Mouse (Mus musculus): ENCODE data around the gene Acadl.
A peak's percentile ranks its signal among the peaks of the same experiment; 100 is the strongest.

Gene Acadl

GRCm38 (mm10) chr1:66862712-66863511 lies at the start of gene Acadl:
Gene Acadl, minus strand, starts transcription at chr1:66863277.
- peak; percentile 75 to 82 for DNase-seq (ENCODE audit: low spot score in 2 of 2)

DNA sequence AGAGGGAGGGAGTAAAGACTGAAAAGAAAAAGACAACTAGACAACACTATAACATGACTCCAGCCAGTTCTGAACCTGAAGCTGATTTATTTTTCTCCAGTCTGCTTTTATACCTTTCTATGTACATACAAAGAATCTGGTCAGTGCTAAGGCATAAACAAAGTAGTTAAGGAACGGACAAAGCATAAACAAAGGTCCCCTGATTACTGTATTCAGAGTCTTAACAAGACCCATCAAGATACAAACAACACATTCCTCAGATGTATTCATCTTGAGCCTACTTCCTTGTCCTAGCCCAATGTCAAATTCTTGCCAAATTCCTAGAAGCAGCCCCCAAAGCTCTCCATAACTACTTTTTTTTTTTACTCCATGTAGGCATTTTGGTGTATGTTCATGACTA lies 49.2 kb upstream of the Acadl start:
- no peak for DNase-seq (ENCODE audit: low spot score in 2 of 2)

- no peak for DNase-seq (ENCODE audit: low spot score in 2 of 2)
These were observed 39.5 kb upstream of the Acadl start for GRCm38 (mm10) chr1:66902566-66902965.

GRCm38 (mm10) chr1:66900946-66901345 lies 37.9 kb upstream of the Acadl start:
- no peak for DNase-seq (ENCODE audit: low spot score in 2 of 2)

- DNase-seq (ENCODE audit: low spot score in 2 of 2) = no peak
These were observed 35.2 kb upstream of the Acadl start for GRCm38 (mm10) chr1:66898261-66898660.

- no peak for DNase-seq (ENCODE audit: low spot score in 2 of 2)
These were observed 33.5 kb upstream of the Acadl start for GRCm38 (mm10) chr1:66896556-66896955.

DNA sequence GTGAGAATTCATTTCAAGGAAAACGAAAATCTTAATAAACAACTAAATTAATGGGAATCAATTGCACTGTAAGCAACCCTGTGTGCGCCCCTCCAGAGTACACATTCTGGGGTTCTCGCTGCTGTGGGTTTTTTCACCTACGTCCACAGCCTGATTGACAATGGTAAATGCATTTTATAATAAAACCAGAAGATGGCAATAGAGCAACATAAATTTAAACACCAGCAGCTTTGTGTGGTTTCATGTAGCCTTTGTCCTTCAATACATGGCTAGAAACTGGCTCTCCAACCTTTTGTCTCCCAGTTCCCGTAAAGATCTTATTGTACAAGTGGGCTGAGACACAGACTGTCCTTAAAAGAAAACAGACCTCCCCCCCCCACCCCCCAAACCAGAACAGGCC lies 33.0 kb upstream of the Acadl start:
- no peak for DNase-seq (ENCODE audit: low spot score in 2 of 2)

GRCm38 (mm10) chr1:66895837-66896118 lies 32.7 kb upstream of the Acadl start:
- DNase-seq (ENCODE audit: low spot score in 2 of 2) = peak; percentile 3

GRCm38 (mm10) chr1:66895093-66895836 lies 32.2 kb upstream of the Acadl start:
- DNase-seq (ENCODE audit: low spot score in 2 of 2) = no peak

DNA sequence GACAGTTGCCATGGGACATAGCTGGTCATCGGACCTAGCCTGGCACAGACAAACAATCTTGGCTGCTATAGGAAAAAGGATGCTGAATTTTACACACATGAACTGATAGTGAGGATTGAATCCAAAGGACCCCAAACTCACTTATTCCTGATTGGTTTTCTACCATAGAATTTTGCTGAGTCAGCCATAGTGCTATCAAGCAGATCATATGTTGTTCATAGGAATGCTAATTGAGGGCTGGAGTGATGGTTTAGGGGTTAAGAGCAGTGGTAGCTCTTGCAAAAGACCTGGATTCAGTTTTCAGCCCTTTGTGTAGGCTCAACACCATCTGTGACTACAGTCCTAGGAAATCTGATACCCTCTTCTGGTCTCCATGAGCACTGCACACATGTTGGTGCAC lies 24.1 kb upstream of the Acadl start:
- DNase-seq (ENCODE audit: low spot score in 2 of 2) = no peak

DNA sequence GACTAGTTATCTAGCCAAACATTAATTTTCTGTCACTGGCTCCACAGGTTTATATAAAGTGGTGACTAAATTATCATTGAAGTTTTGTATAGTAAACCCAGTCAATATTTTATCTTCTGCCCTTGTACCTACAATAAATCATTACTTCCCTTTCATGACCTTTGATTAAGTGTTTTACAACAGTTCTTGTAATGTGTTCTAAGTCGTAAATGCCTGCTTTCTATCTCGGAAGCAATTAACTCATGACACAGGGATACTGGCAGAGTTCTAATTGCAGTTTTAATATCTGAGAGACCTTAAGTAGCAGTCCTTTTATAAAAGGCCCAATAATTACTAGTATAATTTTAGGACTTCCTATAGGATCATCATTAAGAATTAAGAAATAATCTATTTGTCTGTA lies 17.1 kb upstream of the Acadl start:
- no peak for DNase-seq (ENCODE audit: low spot score in 2 of 2)

DNA sequence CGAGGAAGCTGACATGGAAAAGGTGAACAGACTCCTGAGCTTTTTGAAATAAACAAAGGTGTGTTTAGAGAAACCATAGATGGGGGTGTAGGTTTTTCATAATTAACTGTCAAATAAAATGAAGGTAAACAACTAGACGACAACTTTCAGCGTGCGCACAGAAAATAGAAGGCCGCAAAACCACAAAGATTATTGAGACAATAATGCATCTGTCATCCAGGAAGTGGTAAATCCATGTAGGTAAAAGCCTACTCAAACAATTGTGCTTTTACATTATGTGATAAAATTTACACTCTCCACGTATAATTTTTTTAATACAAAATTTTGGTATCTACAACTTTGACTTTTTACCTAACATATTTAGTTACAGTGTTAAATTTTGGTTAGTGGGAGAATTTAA lies 11.7 kb upstream of the Acadl start:
- no peak for DNase-seq (ENCODE audit: low spot score in 2 of 2)

DNA sequence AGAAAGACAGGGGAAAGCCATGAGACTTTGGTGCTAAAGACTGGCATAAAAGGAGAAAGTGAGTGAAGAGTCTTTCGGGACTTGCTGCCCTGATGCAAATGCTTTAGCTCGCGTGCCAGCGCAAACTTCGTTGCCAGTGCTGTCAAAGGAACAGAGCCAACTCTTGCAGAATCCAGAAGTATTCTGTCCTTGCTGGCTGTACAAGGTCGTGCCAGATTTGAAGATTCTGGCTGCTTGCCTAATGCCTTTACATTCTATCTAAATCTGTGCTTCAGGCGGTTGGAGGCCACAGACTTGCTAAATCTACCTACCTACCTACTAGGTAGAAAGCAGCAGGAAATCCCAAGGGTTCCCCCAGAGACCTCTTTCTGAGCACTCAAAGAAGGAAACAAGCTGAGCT lies 8.5 kb upstream of the Acadl start:
- DNase-seq (ENCODE audit: low spot score in 2 of 2) = no peak

DNA sequence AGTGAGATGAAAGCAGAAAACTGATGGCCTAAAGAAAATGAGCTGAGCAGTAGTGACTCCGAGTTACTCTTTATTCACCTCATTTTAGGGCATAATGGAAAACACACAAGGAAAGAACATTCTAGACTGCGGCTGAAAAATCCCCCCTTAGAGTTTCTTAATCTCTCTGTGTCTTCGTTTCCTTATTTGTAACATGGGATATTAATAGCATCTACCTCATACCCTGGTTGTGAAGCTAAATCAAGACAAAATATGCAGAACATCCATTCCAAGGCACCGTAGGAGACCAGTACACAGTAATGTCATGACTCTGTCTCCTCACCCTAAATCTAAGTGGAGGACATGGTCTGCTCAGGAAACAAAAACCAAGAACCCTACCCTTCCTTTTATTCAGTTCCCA lies 2.6 kb upstream of the Acadl start:
- DNase-seq (ENCODE audit: low spot score in 2 of 2) = no peak

DNA sequence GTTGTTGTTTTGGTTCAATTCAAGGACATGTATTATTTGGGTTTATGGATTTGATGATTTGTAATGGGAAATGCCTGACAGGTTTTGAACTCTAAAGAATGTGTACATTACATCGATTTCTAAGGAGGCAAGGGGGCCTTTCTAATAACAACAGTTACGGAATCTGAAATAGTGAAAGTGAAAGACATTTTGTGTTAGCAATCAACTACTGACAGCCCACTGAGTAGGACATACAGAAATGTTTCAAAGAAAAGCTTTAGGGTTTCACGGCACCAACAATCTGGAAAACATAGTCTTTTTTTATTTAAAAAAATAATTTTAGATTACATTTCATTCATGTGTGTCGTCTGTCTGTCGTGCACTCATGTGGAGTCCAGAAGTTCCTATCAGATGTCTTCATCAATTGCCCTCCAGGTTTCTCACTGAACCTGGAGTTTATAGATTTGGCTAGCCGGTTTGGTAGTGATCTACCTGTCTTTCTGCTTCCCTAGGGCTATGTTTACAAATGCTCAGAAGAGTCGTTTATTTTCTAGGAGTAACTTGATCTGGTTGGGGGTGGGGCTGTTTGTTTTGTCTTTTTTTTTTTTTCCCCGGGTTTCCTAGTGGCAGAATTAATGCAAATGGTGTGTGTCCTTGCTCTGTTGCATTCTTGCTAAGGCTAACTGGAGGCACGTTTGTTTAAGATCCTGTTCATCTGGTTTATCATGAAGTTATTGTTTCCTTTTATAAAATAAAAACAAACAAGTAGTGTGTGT lies 841 bp upstream of the Acadl start:
- peak in 1 of 2 experiments; percentile 8 for DNase-seq (ENCODE audit: low spot score in 2 of 2)

DNA sequence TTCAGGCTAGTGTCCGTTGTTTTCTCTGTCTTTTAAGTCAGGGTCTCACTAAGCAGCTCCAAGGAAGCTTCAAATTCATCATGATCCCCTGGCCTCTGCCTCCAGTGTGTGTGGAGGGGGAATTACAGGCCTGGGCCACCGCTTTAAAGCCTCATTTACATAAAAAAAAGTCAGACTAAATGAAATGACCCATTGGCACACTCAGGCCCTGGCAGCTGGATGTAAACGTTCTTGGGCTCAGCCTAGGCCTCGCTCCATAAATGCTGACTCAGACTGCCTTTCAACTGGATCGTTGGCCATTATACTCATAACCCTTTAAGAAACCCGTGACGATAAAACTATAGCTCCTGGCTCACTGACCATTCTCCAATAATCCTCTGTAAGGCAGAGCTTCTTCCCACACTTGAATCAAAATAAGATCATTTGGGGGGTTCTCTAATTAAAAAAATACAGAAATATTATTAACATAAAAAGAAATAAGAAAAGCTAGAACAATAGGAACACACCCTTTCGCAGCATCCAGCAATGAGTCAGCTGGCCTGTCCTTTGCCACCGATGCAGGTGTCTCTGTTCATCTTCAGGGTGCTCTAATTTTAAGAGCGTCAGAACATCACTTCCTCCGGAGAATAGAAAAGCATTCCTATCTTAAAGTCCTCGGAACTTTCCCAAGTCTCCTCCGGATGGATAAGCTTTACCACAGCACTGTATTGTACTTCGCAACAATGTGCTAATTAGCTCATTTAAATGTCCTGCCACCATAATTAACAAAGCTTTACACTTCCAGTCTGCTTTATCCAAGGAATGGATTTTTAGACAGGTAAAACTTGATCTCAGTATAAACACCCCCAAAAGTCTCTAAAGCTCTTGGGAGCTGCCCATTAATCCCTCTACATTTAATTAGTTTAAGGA lies 1.1 kb downstream of the Acadl start:
- no peak for DNase-seq (ENCODE audit: low spot score in 2 of 2)

DNA sequence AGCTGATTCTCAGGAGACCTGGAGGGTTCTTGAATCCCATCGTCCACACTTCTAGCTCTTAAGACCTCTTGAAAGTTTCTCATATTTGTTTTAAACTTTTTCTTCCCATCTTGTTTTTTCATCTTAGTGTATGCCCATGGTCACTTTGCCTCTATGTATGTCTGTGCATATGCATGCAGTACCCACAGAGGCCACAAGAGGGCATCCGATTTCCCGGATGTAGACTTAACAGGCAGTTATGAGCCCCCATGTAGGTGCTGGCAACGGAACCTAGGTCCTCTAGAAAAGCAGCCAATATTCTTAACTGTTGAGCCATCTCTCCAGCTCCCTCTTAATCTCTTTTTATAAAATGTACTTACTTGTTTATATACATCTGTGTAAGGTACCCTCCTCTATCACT lies 15.6 kb downstream of the Acadl start:
- DNase-seq (ENCODE audit: low spot score in 2 of 2) = no peak

DNA sequence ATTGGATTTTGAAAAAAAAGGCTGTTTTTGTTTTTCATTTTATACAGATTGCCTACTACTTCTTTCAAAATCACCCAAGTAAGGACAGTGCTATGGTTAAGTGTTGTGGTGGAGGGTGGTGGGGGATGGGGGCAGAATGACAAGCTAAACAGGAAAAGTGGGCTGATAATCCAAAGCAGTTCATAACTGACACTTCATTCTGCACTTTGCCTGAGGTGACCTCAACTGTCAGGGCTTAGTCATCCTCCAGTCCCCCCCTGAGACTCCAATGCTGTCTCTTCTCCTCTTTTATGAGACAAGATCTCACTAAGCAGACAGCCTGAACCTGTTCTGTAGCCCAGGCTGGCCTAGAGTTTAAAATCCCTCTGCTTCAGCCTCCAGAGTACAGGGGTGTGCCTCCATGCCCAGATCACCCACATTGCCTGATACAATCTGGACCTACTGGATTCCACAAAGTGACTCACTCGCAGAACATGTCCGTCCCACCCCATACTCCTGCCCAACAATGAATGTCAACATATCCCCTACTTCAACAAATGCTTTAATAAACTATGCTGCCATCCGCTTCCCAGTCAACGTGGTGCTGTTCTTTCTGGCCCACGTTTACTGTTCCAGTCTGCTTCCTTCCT lies 17.3 kb downstream of the Acadl start:
- DNase-seq (ENCODE audit: low spot score in 2 of 2) = no peak

DNA sequence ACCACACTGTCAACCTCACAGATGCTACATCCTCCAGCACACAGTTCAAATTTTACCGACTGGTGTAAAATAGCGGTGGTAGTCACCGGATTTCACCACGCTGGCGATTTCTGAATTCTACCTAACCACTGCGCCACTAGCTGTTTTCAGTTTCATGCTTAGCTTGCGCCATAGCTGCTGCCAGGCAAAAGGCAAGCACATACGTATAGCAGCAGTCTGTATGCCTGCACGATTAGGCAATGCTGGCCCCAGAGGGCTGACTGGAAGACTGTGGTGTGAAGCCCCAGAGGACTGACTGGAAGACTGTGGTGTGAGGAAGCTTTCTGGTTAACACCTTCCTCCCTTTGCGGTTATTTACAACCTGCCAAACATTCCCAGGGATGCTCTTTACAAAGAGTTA lies 21.1 kb downstream of the Acadl start:
- DNase-seq (ENCODE audit: low spot score in 2 of 2) = no peak

DNA sequence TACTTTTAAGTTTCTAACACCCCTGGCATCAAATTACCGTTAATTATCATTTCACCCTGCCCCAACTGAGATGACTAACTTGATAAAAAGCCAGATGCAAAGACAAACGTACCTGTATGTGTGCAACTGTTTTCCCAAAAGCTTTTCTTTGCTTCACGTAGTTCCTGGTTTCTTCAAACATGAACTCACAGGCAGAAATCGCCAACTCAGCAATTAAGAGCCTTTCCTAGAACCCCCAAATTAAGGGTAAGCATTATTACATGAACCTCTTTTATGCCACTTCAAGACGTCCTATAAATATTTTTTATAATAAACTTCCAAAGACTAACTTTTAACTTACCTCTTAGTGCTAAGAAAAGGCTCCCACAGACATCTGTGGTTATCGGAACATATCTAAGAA lies 21.6 kb downstream of the Acadl start:
- no peak for DNase-seq (ENCODE audit: low spot score in 2 of 2)

GRCm38 (mm10) chr1:66839755-66840438 lies 23.2 kb downstream of the Acadl start:
- DNase-seq (ENCODE audit: low spot score in 2 of 2) = no peak

Data from spleen, postnatal 36 days (tissue).